Mouse (Mus musculus): ENCODE results near the gene Defb46. TPM values are rescaled to one million over a fixed set of nuclear protein-coding genes. Genes with fewer than 3 reads are reported as not detected.

Defb46 gene
- polyA plus RNA-seq (2016; fragmentation: Nextera tagmentation; extraction: Ambion mirVana): not detected in 2 replicates

DNA sequence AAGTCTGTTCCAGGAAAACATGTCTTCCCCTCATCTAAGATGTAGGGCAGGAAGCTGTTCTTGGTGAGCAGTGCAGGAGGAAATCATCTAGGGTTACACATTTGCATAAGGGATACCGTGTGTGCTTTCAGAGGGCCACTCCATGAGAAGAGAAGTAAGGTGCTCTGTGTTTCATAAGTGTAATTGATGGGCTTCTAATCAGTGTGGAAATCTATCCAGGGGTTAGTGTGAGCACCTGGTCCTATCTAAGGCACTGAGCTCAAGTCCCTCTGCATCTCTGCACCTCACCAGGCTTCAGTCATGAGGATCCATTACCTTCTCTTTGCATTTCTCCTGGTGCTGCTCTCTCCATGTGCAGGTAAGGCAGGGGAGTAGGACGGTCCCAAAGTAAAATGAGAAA, at the start of gene Defb46:
TSS of gene Defb46 (plus strand) at position 301 of the 400 bp plus-strand sequence.
- Histone ChIP-seq H3K9me3 (no peaks in the 10 kb centered on the region), H3K4me3 (no peak within 1 kb of the TSS), H3K27me3 (ENCODE audit: insufficient read depth, poor library complexity, severe bottlenecking) (no peaks in the 10 kb centered on the region), H3K36me3 (no peaks in the 10 kb centered on the region), H3K27ac (no peak within 1 kb of the TSS), H3K4me1 (no peaks in the 10 kb centered on the region)
- no peak for DNase-seq (ENCODE audit: low spot score)
- 72% methylated on average over 2 of the region's 2 CpGs for WGBS

GRCm38 (mm10) chr8:19225161-19225560, 14.6 kb upstream of the Defb46 start, which contains the start of gene Defb6:
Defb6 (plus strand) TSS chr8:19225478.
- Histone ChIP-seq H3K4me3 (no peak within 1 kb of the TSS), H3K27me3 (ENCODE audit: insufficient read depth, poor library complexity, severe bottlenecking) (no peaks in the 10 kb centered on the region), H3K27ac (no peak within 1 kb of the TSS), H3K9me3 (0 out of 2 replicates have a peak, but pooled peaks cover 5% of the 10 kb centered on the region), H3K4me1 (no peaks in the 10 kb centered on the region), H3K36me3 (no peaks in the 10 kb centered on the region)
- DNase-seq (ENCODE audit: low spot score): no peak
- WGBS: 67% methylated on average over 1 of the region's 1 CpGs

DNA sequence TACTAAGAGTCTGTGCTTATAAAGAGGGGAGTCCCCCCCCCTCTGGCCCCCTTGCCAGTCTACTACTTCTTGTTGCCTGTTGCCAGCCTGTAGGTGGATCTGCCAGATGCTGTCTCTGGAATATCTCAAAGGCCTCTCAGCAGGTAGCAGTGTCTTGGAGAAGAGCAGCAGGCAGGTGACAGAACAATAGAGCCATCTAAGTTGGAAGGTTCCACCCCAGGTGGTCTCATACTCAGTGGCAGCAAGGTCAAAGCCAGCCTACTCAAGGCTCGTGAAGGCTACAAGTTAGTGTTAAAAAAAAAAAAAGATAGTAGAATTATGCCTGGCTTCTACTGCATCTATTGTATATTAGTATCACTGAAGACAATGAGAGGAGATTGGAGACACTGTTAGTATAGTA, 1.6 kb upstream of the Defb46 start:
- Histone ChIP-seq H3K4me3 (no peak overlapping the region), H3K4me1 (no peaks in the 10 kb centered on the region), H3K27ac (no peak overlapping the region), H3K9me3 (no peaks in the 10 kb centered on the region), H3K27me3 (ENCODE audit: insufficient read depth, poor library complexity, severe bottlenecking) (no peaks in the 10 kb centered on the region), H3K36me3 (no peaks in the 10 kb centered on the region)
- WGBS: 59% methylated on average over 1 of the region's 1 CpGs
- DNase-seq (ENCODE audit: low spot score): no peak

GRCm38 (mm10) chr8:19247280-19247679, 7.6 kb downstream of the Defb46 start, which contains the start of gene Defb5:
Defb5 (plus strand) TSS chr8:19247580.
- no peaks in the 10 kb centered on the region for H3K9me3 ChIP-seq
- WGBS: 83% methylated on average over 5 of the region's 5 CpGs
- H3K36me3 ChIP-seq: no peaks in the 10 kb centered on the region
- DNase-seq (ENCODE audit: low spot score): no peak
- H3K27ac ChIP-seq: no peak within 1 kb of the TSS
- no peaks in the 10 kb centered on the region for H3K4me1 ChIP-seq
- H3K4me3 ChIP-seq: no peak within 1 kb of the TSS
- H3K27me3 ChIP-seq (ENCODE audit: insufficient read depth, poor library complexity, severe bottlenecking): no peaks in the 10 kb centered on the region

DNA sequence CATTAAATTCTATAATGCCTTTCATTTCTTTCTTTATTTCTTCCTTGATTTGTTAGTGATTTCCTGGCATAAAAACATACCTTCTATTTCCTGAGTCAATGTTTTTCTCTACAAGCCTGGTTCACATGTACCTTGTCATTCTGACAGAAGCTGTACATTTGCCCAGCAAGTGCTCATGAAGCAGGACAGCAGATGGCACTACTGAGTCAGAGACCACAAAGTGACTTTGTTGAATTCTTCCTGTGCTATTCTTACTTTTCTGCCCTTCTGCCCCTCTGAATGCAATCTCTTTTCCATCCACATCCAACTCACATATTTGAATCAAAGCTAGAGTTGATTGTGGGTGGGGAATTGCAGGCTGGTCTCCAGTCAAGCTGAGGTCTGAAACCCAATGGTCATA, 18.4 kb downstream of the Defb46 start:
- Histone ChIP-seq H3K27me3 (ENCODE audit: insufficient read depth, poor library complexity, severe bottlenecking) (no peaks in the 10 kb centered on the region), H3K9me3 (0 out of 2 replicates have a peak, but pooled peaks cover 2% of the 10 kb centered on the region), H3K4me3 (no peak overlapping the region), H3K4me1 (no peaks in the 10 kb centered on the region), H3K27ac (no peak overlapping the region), H3K36me3 (no peaks in the 10 kb centered on the region)
- no peak for DNase-seq (ENCODE audit: low spot score)

GRCm38 (mm10) chr8:19259667-19260066, 20.0 kb downstream of the Defb46 start:
- WGBS: 56% methylated on average over 3 of the region's 3 CpGs
- H3K27ac ChIP-seq: no peak overlapping the region
- H3K36me3 ChIP-seq: no peaks in the 10 kb centered on the region
- H3K4me3 ChIP-seq: no peak overlapping the region
- 0 out of 2 replicates have a peak, but pooled peaks cover 2% of the 10 kb centered on the region for H3K9me3 ChIP-seq
- H3K4me1 ChIP-seq: no peaks in the 10 kb centered on the region
- DNase-seq (ENCODE audit: low spot score): no peak
- H3K27me3 ChIP-seq (ENCODE audit: insufficient read depth, poor library complexity, severe bottlenecking): no peaks in the 10 kb centered on the region

Other genes with a start within 250 kb of the Defb46 start
- gene Defb37, start 248.9 kb upstream of the Defb46 start, polyA plus RNA-seq (2016; fragmentation: Nextera tagmentation; extraction: Ambion mirVana): not detected in 2 replicates
- not detected in 2 replicates for gene Defb38, start 213.3 kb upstream of the Defb46 start, polyA plus RNA-seq (2016; fragmentation: Nextera tagmentation; extraction: Ambion mirVana)
- not detected in 2 replicates for gene Defb39, start 175.1 kb upstream of the Defb46 start, polyA plus RNA-seq (2016; fragmentation: Nextera tagmentation; extraction: Ambion mirVana)
- not detected in 2 replicates for gene Defb12, start 125.1 kb upstream of the Defb46 start, polyA plus RNA-seq (2016; fragmentation: Nextera tagmentation; extraction: Ambion mirVana)
- not detected in 2 replicates for gene Defb34, start 116.2 kb upstream of the Defb46 start, polyA plus RNA-seq (2016; fragmentation: Nextera tagmentation; extraction: Ambion mirVana)
- not detected in 2 replicates for gene Gm45826, start 99.1 kb upstream of the Defb46 start, polyA plus RNA-seq (2016; fragmentation: Nextera tagmentation; extraction: Ambion mirVana)
- gene Defb14, start 45.6 kb upstream of the Defb46 start, polyA plus RNA-seq (2016; fragmentation: Nextera tagmentation; extraction: Ambion mirVana): not detected in 2 replicates
- gene Defb4, start 41.2 kb upstream of the Defb46 start, polyA plus RNA-seq (2016; fragmentation: Nextera tagmentation; extraction: Ambion mirVana): not detected in 2 replicates
- gene Defb6, start 14.4 kb upstream of the Defb46 start, polyA plus RNA-seq (2016; fragmentation: Nextera tagmentation; extraction: Ambion mirVana): not detected in 2 replicates
- gene Defb5, start 7.7 kb downstream of the Defb46 start, polyA plus RNA-seq (2016; fragmentation: Nextera tagmentation; extraction: Ambion mirVana): not detected in 2 replicates
- not detected in 2 replicates for gene Defb3, start 53.4 kb downstream of the Defb46 start, polyA plus RNA-seq (2016; fragmentation: Nextera tagmentation; extraction: Ambion mirVana)
- gene Defb8, start 207.7 kb downstream of the Defb46 start, polyA plus RNA-seq (2016; fragmentation: Nextera tagmentation; extraction: Ambion mirVana): not detected in 2 replicates

All from heart, embryonic 10.5 days (tissue).